Mouse (Mus musculus) stomach, embryonic 16.5 days (tissue): ENCODE measurements around the gene Arid5b. TPM values are rescaled to one million over a fixed set of nuclear protein-coding genes. Genes with fewer than 3 reads are reported as not detected.

Experiments used
- ATAC-seq: fragments of 200-750 bp; cut with Nextera tagmentation; 2 replicates; pipeline ENCODE4 v1.8.0; 2017; ENCODE audit warnings: moderate number of reproducible peaks, moderate TSS enrichment; ENCODE audit not compliant: insufficient read depth, low FRiP score
- H3K27ac ChIP-seq: fragments of 300-500 bp; sonication (generic); 2 replicates; pipeline ENCODE4 v1.5.1; 2014; ENCODE audit warnings: low read length
- H3K27me3 ChIP-seq: fragments of 300-500 bp; sonication (generic); 2 replicates; pipeline ENCODE4 v1.6.1; 2014; ENCODE audit warnings: low read length, control low read depth, mixed read lengths; ENCODE audit not compliant: control insufficient read depth, insufficient read depth
- H3K36me3 ChIP-seq: fragments of 300-500 bp; sonication (generic); 2 replicates; pipeline ENCODE4 v1.6.1; 2014; ENCODE audit warnings: low read length; ENCODE audit not compliant: control insufficient read depth, insufficient read depth
- H3K4me1 ChIP-seq: fragments of 300-500 bp; sonication (generic); 2 replicates; pipeline ENCODE4 v1.6.1; 2014; ENCODE audit warnings: low read length, control low read depth, mixed read lengths; ENCODE audit not compliant: control insufficient read depth, insufficient read depth
- H3K4me2 ChIP-seq: fragments of 300-500 bp; sonication (generic); 2 replicates; pipeline ENCODE4 v1.6.1; 2014; ENCODE audit warnings: low read depth, low read length, mixed read lengths
- H3K4me3 ChIP-seq: fragments of 300-500 bp; sonication (generic); replicated peaks from 2 replicates; pipeline ENCODE4 v1.5.1; 2014; ENCODE audit warnings: mild to moderate bottlenecking, low read length
- H3K9ac ChIP-seq: fragments of 300-500 bp; sonication (generic); 2 replicates; pipeline ENCODE4 v1.6.1; 2014; ENCODE audit warnings: low read length
- H3K9me3 ChIP-seq: fragments of 300-500 bp; sonication (generic); replicated peaks from 2 replicates; pipeline ENCODE4 v1.6.1; 2016; ENCODE audit warnings: low read length, control low read depth; ENCODE audit not compliant: control insufficient read depth
- WGBS: fragments of 180-500 bp; shearing (Covaris S2); extraction: QIAGEN DNeasy Blood & Tissue Kit; methylation state at CpG from one replicate; pipeline ENCODE4 v1.1.7; 2014; 5-methylcytosine and 5-hydroxymethylcytosine counted together
- polyA plus RNA-seq: library from polyadenylated mRNA; unstranded; fragments of >200 nt; fragmentation: Nextera tagmentation; extraction: Ambion mirVana; gene quantifications from 2 replicates; pipeline ENCODE4 v1.2.1, GENCODE M21; 2015

Arid5b gene
- polyA plus RNA-seq, 1 experiment from 2014 or later = 33.6 TPM

DNA sequence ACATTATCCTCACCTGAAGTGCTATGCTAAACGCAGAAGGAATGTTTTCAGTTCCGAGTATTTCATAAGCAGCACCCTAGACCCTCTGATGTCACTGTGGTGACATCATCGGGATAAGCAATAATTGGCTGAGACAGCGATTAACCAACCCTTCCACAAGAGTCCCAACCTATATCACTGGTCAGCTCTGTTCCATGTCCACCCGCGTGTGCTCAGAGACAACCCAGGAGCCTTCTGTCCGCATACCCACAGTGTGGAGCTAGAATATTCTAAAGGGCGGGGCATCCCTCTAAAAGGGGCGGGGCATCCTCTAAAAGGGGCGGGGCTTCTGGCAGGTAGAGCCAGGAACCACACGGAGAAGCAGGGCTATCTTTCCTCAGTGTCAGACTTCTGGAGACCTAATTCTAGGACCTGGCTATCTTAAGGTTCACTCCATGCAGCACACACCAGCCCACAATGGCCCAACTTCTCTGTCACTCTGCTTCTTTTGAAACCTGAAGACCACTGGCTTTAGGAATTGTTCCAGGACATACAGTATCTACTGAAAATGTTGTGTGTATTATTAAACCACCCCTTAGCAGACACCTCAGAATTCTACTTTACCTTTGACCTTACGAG lies 68.4 kb downstream of the Arid5b start:
- Histone ChIP-seq H3K4me3 (no peak overlapping the region), H3K9me3 (no peaks in the 10 kb centered on the region), H3K4me1 (peaks cover 15% of the 10 kb centered on the region), H3K4me2 (no peak overlapping the region), H3K27me3 (no peaks in the 10 kb centered on the region), H3K36me3 (no peaks in the 10 kb centered on the region), H3K9ac (no peak overlapping the region), H3K27ac (no peak overlapping the region)
- no peak for ATAC-seq
- 78% methylated on average over 12 of the region's 12 CpGs for WGBS

DNA sequence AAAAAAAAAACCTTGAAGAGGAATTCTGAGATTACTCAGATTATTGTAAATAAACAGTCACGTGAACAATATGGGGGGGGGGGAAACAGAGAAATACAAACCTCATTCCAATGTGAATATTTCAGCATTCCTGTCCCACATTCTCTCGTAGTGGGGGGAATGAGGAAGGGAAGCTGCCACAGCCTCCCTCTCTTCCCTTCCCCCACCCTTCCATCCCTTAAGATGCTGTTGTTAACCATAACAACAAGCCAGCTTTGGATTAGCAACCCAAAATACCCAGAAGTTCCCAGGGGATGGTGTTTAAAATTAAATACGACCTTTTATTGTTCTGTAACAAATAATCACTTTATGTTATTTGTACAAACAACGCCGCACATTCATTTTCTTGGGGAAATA lies 69.9 kb downstream of the Arid5b start:
- H3K9ac ChIP-seq = no peak overlapping the region
- H3K36me3 ChIP-seq = no peaks in the 10 kb centered on the region
- H3K4me3 ChIP-seq = no peak overlapping the region
- no peaks in the 10 kb centered on the region for H3K27me3 ChIP-seq
- peaks cover 15% of the 10 kb centered on the region for H3K4me1 ChIP-seq
- H3K9me3 ChIP-seq = no peaks in the 10 kb centered on the region
- 40% methylated on average over 5 of the region's 5 CpGs for WGBS
- H3K4me2 ChIP-seq = peak overlapping the region; percentile 40; the same call in 1 of the 2 replicates
- ATAC-seq = no peak
- H3K27ac ChIP-seq = peak overlapping the region; percentile 9

DNA sequence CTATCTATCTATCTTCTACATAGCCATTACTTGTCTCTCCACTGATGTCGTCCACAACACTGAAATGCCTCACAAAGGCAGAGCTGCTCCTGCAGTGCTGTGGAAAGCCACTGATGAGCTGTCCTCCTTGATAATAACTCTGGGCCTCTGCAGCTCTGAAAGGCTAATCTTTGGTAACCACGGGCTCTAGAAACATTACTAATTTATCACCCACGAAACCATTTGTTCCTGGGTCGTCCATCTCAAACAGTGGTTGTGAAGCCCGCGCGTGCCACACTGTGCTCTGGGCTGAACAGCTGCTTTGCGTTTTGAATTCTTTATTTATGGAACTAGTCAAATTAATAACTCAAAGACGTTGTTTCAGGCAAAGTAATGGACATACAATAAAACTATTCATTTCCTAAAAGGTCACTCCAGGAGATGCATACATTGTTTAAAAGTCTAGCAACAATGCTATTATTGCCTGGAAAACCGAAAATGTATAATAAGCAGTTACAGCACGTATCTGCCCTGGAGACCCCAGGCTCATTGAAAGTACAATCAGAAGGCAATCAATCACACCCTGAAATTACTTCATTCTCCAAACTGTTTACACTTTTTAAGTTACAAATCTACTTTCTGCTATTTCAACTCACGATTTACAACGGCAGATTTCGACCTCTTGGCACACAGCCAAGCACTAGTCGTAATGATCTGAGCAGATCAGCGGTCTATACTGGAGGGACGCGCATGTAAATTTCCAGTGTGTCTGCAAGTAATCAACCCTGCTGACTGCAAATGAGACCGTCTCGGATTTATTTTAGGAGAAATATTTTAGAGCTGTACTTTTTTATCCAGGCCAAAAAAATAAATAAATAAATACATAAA lies 70.5 kb downstream of the Arid5b start:
- Histone ChIP-seq H3K9ac (no peak overlapping the region), H3K9me3 (no peaks in the 10 kb centered on the region), H3K4me2 (peak overlapping the region; percentile 40), H3K27ac (no peak overlapping the region; the same call in 1 of the 2 replicates), H3K36me3 (no peaks in the 10 kb centered on the region), H3K4me1 (peaks cover 15% of the 10 kb centered on the region), H3K4me3 (peak overlapping the region; percentile 21), H3K27me3 (no peaks in the 10 kb centered on the region)
- peak; percentile 26; the same call in 1 of the 2 replicates for ATAC-seq
- WGBS = 16% methylated on average over 20 of the region's 20 CpGs

DNA sequence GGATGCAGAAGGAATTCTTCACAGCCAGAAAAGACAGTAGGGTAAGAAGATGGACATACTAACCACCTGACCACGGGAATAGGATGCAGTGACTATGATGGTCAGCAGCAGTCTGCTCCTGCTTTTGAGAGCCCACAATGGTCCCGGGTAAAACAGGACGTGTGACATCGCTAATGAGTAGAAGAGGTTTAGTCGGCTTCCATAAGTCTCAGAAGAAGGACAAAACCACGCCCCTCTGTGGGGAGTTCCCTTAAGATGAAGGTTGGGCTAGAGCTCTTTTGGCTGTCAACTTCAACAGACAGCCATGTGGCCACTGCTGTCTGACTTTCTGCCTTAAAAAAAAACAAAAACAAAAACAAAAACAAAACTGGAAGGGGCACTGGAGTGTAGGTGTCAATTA lies 74.1 kb downstream of the Arid5b start:
- H3K9ac ChIP-seq = no peak overlapping the region
- peaks cover 6% of the 10 kb centered on the region for H3K4me1 ChIP-seq
- no peak overlapping the region for H3K4me2 ChIP-seq
- no peak for ATAC-seq
- H3K27ac ChIP-seq = no peak overlapping the region
- H3K36me3 ChIP-seq = peaks cover 5% of the 10 kb centered on the region; the same call in 1 of the 2 replicates
- H3K4me3 ChIP-seq = no peak overlapping the region
- H3K9me3 ChIP-seq = no peaks in the 10 kb centered on the region
- 85% methylated on average over 6 of the region's 6 CpGs for WGBS
- no peaks in the 10 kb centered on the region for H3K27me3 ChIP-seq

DNA sequence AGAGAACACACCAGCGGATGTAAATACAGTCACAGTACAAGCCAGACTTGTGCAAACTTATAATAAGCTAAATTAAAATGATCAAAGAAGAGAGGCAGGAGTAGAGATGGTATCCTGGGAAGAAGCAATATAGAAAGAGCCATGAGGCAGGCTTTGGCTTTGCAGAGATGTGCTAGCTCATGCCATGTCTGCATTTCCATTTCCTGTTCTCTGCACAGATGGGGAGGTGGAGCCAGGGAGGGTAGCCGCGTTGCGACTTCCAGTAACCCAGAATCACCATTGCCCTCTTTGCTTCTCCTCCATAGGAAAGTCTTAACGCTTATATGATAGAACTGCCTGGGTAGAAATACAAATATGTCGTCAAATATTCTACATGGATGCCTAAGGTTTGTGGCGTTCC lies 74.7 kb downstream of the Arid5b start:
- no peak overlapping the region for H3K27ac ChIP-seq
- H3K4me1 ChIP-seq = peaks cover 3% of the 10 kb centered on the region
- 92% methylated on average over 7 of the region's 7 CpGs for WGBS
- H3K4me3 ChIP-seq = no peak overlapping the region
- no peaks in the 10 kb centered on the region for H3K27me3 ChIP-seq
- H3K4me2 ChIP-seq = no peak overlapping the region
- H3K9ac ChIP-seq = no peak overlapping the region
- H3K36me3 ChIP-seq = peaks cover 5% of the 10 kb centered on the region; the same call in 1 of the 2 replicates
- no peak for ATAC-seq
- no peaks in the 10 kb centered on the region for H3K9me3 ChIP-seq

DNA sequence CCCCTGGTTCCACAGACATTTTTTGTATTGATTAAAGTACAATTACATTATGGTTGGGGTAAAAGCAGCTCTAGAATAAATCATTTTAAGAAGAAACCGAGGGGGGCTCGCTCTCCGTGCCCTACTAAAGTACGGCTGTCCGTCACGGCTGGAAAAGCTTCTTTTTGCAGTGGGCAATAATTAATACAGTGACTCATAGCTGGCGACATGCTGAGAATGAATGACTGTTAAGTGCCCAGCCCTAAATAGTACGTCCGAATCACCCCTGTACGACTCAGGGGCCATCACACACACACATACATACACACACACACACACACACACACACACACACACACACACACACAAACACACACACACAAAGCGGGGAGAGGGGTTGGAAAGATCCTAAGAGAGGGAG lies 75.2 kb downstream of the Arid5b start:
- no peak overlapping the region for H3K4me2 ChIP-seq
- no peak for ATAC-seq

DNA sequence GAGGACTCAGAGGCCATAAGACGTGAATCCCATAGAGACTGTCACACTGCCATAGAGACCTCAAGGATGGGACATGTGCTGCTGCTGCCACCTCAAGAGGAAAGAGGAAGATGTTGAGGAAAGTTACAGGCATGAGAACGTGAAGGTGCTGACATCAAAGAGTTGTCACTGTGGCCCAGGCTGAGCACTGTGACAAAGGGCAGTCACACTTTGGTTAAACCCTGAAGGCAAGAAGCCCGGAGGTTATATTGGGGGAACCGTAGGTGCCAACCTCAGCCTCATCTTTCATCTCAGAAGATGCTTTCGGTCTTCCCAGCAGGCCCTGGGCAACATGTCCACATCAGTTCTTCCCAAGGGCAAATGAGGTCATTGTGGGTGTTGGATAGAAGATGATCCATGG lies 79.1 kb downstream of the Arid5b start:
- no peak overlapping the region for H3K4me3 ChIP-seq
- 91% methylated on average over 5 of the region's 5 CpGs for WGBS
- H3K27ac ChIP-seq = no peak overlapping the region
- H3K4me2 ChIP-seq = no peak overlapping the region
- no peaks in the 10 kb centered on the region for H3K27me3 ChIP-seq
- H3K9ac ChIP-seq = no peak overlapping the region
- peaks cover 5% of the 10 kb centered on the region; the same call in 1 of the 2 replicates for H3K36me3 ChIP-seq
- H3K9me3 ChIP-seq = no peaks in the 10 kb centered on the region
- ATAC-seq = no peak
- H3K4me1 ChIP-seq = no peaks in the 10 kb centered on the region

More for the DNA sequence above, 75.2 kb downstream of the Arid5b start:
- Histone ChIP-seq H3K9ac (no peak overlapping the region), H3K36me3 (peaks cover 5% of the 10 kb centered on the region; the same call in 1 of the 2 replicates), H3K27ac (no peak overlapping the region), H3K4me3 (no peak overlapping the region), H3K4me1 (no peaks in the 10 kb centered on the region), H3K27me3 (no peaks in the 10 kb centered on the region), H3K9me3 (no peaks in the 10 kb centered on the region)
- 66% methylated on average over 11 of the region's 11 CpGs for WGBS

DNA sequence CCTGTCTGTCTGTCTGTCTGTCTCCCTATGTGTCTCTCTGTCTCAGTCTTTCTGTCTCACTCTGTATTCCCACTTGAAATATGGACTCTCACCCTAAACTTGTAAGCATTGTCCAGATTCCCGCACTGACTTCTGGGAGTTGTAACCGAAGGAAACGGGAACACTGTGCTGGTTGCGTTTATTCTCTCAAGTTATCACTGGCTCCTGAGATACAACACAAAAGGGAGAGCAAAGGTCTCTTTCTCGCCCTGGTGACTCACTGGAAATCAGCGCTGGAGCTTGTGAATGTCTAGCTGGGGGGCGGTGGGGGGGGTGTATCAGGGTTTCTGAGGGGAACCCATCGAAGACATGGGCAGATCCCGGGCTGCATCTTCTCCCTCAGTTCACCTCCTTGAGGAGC lies 82.2 kb downstream of the Arid5b start:
- H3K27ac ChIP-seq = no peak overlapping the region
- ATAC-seq = peak; percentile 25; the same call in 1 of the 2 replicates
- 61% methylated on average over 9 of the region's 9 CpGs for WGBS
- H3K4me1 ChIP-seq = peaks cover 10% of the 10 kb centered on the region
- no peak overlapping the region for H3K4me3 ChIP-seq
- no peak overlapping the region for H3K9ac ChIP-seq
- H3K9me3 ChIP-seq = no peaks in the 10 kb centered on the region
- no peaks in the 10 kb centered on the region for H3K36me3 ChIP-seq
- no peaks in the 10 kb centered on the region for H3K27me3 ChIP-seq
- no peak overlapping the region for H3K4me2 ChIP-seq

DNA sequence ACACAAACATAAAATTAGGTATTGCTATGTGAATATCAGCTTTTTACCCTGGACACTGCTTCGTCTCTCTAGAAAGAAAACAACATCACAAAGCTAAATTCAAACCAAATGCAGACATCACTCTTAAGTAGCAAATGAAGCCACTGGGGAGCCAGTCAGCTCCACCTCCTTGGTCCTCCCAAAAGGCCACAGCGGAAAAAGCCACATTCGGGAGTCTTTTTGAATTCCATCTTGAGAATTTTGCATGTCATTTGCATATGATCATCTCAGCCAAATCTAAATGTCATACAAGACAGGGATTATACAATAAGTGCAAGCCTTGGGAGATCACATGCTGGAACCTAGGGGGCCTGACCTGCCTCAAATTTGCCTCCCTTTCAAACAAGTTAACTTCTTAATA lies 85.0 kb downstream of the Arid5b start:
- no peaks in the 10 kb centered on the region for H3K27me3 ChIP-seq
- H3K36me3 ChIP-seq = no peaks in the 10 kb centered on the region
- ATAC-seq = no peak
- no peaks in the 10 kb centered on the region for H3K9me3 ChIP-seq
- no peak overlapping the region for H3K4me2 ChIP-seq
- peaks cover 13% of the 10 kb centered on the region for H3K4me1 ChIP-seq
- peak overlapping the region; percentile 41; the same call in 1 of the 2 replicates for H3K27ac ChIP-seq
- H3K9ac ChIP-seq = no peak overlapping the region
- WGBS = 75% methylated on average over 3 of the region's 3 CpGs
- no peak overlapping the region for H3K4me3 ChIP-seq
